Mouse (Mus musculus): ENCODE measurements at regions not wholly inside any gene's neighbourhood (a gene's known extent, or its start where the extent isn't known, plus 50 kb on each side); places are given as distances from the start of the nearest gene placed in this dataset.
"Not testable (repeated sequence)": the region's sequence is repeated elsewhere in the genome, so short reads cannot be mapped to it uniquely, and the experiment has no call there.

- Histone ChIP-seq H3K27me3 (ENCODE audit: poor library complexity, severe bottlenecking) (no peaks in the 10 kb centered on the region), H3K4me3 (no peak overlapping the region), H3K4me1 (no peaks in the 10 kb centered on the region), H3K9me3 (no peaks in the 10 kb centered on the region), H3K27ac (no peak overlapping the region), H3K36me3 (replicated peaks) (no peaks in the 10 kb centered on the region)
- 57% methylated on average over 1 of the region's 1 CpGs for WGBS
- DNase-seq (ENCODE audit: extremely low spot score, low spot score): no peak
Observed at GRCm38 (mm10) chr4:71357626-71358025, 400.1 kb downstream of the Gm11232 start.

DNA sequence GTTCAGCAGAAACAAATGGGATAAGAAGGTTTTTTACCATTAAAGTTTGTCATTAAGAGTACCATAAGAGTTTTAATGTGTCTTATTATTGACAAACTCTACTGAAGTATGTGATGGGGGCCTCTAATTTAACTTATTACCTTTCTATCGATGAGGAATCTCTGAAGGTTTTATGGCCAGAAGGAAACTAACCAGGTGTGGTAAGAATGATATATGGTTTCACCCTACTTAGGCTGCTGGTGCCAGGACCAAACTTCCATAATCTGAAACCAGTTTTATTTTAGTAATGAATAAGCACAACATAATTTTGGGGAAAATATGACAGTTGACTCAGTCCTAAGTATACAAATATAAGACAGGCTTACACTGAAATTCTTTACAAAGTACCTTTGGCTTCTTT is 401.1 kb downstream of the Gm11232 start:
- WGBS: 93% methylated on average over 1 of the region's 1 CpGs
- DNase-seq (ENCODE audit: extremely low spot score, low spot score): no peak
- no peak overlapping the region for H3K27ac ChIP-seq

DNA sequence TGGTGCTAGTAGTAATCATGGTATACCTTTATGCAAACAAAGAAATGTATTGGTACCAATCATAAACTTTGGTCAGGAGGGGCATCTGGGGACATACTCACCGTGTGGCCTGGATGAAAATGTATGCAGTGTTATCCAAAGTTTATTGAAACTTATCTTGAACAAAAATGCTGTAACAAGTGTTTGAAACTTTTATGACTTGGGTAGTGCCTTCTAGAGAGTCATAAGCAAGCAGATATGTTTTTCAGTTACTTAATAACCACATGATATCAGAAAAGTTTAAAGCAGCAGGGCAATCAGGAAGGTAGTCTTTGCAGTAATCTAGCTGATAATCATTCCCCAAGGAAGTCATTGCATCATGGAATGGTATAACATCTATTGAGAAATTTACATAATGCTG is 401.5 kb downstream of the Gm11232 start:
- no peak overlapping the region for H3K27ac ChIP-seq
- no peaks in the 10 kb centered on the region for H3K9me3 ChIP-seq
- no peak for DNase-seq (ENCODE audit: extremely low spot score, low spot score)
- WGBS: 96% methylated on average over 1 of the region's 1 CpGs
- H3K36me3 ChIP-seq (replicated peaks): no peaks in the 10 kb centered on the region
- H3K4me1 ChIP-seq: no peaks in the 10 kb centered on the region
- H3K27me3 ChIP-seq (ENCODE audit: poor library complexity, severe bottlenecking): no peaks in the 10 kb centered on the region
- H3K4me3 ChIP-seq: no peak overlapping the region

More for the DNA sequence above, 401.1 kb downstream of the Gm11232 start:
- H3K36me3 ChIP-seq (replicated peaks): no peaks in the 10 kb centered on the region
- no peaks in the 10 kb centered on the region for H3K4me1 ChIP-seq
- H3K9me3 ChIP-seq: no peaks in the 10 kb centered on the region
- H3K27me3 ChIP-seq (ENCODE audit: poor library complexity, severe bottlenecking): no peaks in the 10 kb centered on the region
- H3K4me3 ChIP-seq: no peak overlapping the region

GRCm38 (mm10) chr4:71351880-71352279 is 405.9 kb downstream of the Gm11232 start:
- H3K9me3 ChIP-seq: no peaks in the 10 kb centered on the region
- no peaks in the 10 kb centered on the region for H3K4me1 ChIP-seq
- H3K27me3 ChIP-seq (ENCODE audit: poor library complexity, severe bottlenecking): no peaks in the 10 kb centered on the region
- H3K4me3 ChIP-seq: no peak overlapping the region
- no peak overlapping the region for H3K27ac ChIP-seq
- DNase-seq (ENCODE audit: extremely low spot score, low spot score): no peak
- 85% methylated on average over 2 of the region's 2 CpGs for WGBS
- H3K36me3 ChIP-seq (replicated peaks): no peaks in the 10 kb centered on the region

GRCm38 (mm10) chr4:71343068-71343467 is 414.7 kb downstream of the Gm11232 start:
- DNase-seq (ENCODE audit: extremely low spot score, low spot score): no peak
- Histone ChIP-seq H3K36me3 (replicated peaks) (no peaks in the 10 kb centered on the region), H3K4me3 (no peak overlapping the region), H3K27me3 (ENCODE audit: poor library complexity, severe bottlenecking) (no peaks in the 10 kb centered on the region), H3K4me1 (no peaks in the 10 kb centered on the region), H3K27ac (no peak overlapping the region), H3K9me3 (no peaks in the 10 kb centered on the region)
- 95% methylated on average over 3 of the region's 3 CpGs for WGBS

GRCm38 (mm10) chr4:71338582-71338981 is 419.2 kb downstream of the Gm11232 start:
- 88% methylated on average over 1 of the region's 1 CpGs for WGBS

GRCm38 (mm10) chr4:71332672-71333071 is 425.1 kb downstream of the Gm11232 start:
- WGBS: 90% methylated on average over 3 of the region's 3 CpGs

More at GRCm38 (mm10) chr4:71338582-71338981, 419.2 kb downstream of the Gm11232 start:
- no peak overlapping the region for H3K27ac ChIP-seq
- no peaks in the 10 kb centered on the region for H3K4me1 ChIP-seq
- H3K36me3 ChIP-seq (replicated peaks): no peaks in the 10 kb centered on the region
- H3K4me3 ChIP-seq: no peak overlapping the region
- DNase-seq (ENCODE audit: extremely low spot score, low spot score): no peak
- no peaks in the 10 kb centered on the region for H3K27me3 ChIP-seq (ENCODE audit: poor library complexity, severe bottlenecking)
- H3K9me3 ChIP-seq: no peaks in the 10 kb centered on the region

DNA sequence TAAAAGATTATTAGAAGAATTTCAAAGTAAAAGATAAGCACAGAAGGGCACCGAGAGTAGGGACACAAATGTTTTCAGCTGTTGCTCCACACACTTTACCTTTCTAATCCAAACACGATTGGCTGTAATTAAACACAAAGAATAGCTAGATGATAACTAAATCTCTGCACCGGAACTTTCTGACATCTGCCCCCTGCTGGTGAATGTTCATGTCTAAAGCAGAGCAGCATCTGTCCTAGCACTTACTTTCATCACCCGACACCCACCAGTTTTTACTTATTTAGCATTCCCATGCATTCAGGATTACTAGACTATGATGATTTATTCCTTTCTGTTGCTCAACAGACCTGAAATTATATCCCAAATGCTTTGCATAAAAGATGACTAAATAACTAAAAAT is 425.7 kb downstream of the Gm11232 start:
- no peaks in the 10 kb centered on the region for H3K9me3 ChIP-seq
- DNase-seq (ENCODE audit: extremely low spot score, low spot score): no peak
- no peaks in the 10 kb centered on the region for H3K4me1 ChIP-seq
- H3K36me3 ChIP-seq (replicated peaks): no peaks in the 10 kb centered on the region
- no peak overlapping the region for H3K4me3 ChIP-seq
- WGBS: 84% methylated on average over 4 of the region's 4 CpGs
- H3K27ac ChIP-seq: no peak overlapping the region
- H3K27me3 ChIP-seq (ENCODE audit: poor library complexity, severe bottlenecking): no peaks in the 10 kb centered on the region

More at GRCm38 (mm10) chr4:71332672-71333071, 425.1 kb downstream of the Gm11232 start:
- H3K4me1 ChIP-seq: no peaks in the 10 kb centered on the region
- H3K4me3 ChIP-seq: no peak overlapping the region
- H3K27me3 ChIP-seq (ENCODE audit: poor library complexity, severe bottlenecking): no peaks in the 10 kb centered on the region
- no peak overlapping the region for H3K27ac ChIP-seq
- no peaks in the 10 kb centered on the region for H3K9me3 ChIP-seq
- no peaks in the 10 kb centered on the region for H3K36me3 ChIP-seq (replicated peaks)
- no peak for DNase-seq (ENCODE audit: extremely low spot score, low spot score)

DNA sequence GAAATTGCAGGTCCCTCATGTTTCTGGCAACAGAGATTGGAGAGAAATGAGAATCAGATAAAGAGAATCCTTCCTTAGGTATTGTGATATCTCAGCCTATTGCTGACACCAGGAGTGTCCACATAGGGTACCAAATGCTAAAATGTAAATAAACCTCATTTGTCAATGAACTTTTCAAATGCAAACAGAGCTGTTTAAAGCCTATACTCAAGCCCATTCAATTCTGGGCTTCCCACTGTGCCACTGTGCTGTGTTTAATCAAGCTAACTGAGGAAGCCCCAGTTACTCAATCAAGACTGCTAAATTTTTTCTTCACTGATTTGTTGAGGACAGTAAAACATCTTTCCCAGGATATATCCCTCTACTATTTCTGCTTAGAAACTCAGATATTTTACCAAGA is 441.2 kb downstream of the Gm11232 start:
- no peaks in the 10 kb centered on the region for H3K9me3 ChIP-seq
- H3K27ac ChIP-seq: peak overlapping the region; percentile 25; the same call in 1 of the 2 replicates
- H3K4me3 ChIP-seq: no peak overlapping the region
- H3K27me3 ChIP-seq (ENCODE audit: poor library complexity, severe bottlenecking): no peaks in the 10 kb centered on the region
- H3K36me3 ChIP-seq (replicated peaks): no peaks in the 10 kb centered on the region
- H3K4me1 ChIP-seq: peaks cover 12% of the 10 kb centered on the region
- no peak for DNase-seq (ENCODE audit: extremely low spot score, low spot score)

DNA sequence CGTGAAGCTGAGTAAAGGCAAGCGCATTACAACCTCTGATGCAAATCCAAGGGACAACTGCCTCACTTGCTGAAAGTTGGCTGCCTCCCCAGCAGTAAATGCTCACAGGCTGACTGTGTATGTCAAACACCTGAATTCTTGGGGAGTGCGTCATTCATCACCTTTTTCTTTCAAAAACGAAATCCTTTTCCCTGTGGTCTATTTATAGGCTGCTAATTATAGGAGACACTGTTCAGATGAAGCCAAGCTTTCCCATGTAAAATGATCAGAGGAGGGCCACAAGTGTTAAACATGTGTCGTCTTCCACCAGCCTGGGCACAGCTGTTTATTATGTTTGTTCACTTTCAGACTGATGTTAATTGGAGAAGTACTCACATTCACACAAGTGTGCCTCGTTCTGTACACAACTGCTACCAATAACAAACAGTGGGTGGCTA is 450.6 kb downstream of the Gm11232 start:
- no peaks in the 10 kb centered on the region for H3K4me1 ChIP-seq
- no peak for DNase-seq (ENCODE audit: extremely low spot score, low spot score)
- H3K27me3 ChIP-seq (ENCODE audit: poor library complexity, severe bottlenecking): no peaks in the 10 kb centered on the region
- no peaks in the 10 kb centered on the region for H3K36me3 ChIP-seq (replicated peaks)
- 83% methylated on average over 6 of the region's 6 CpGs for WGBS
- no peak overlapping the region for H3K27ac ChIP-seq
- no peak overlapping the region for H3K4me3 ChIP-seq
- no peaks in the 10 kb centered on the region for H3K9me3 ChIP-seq

DNA sequence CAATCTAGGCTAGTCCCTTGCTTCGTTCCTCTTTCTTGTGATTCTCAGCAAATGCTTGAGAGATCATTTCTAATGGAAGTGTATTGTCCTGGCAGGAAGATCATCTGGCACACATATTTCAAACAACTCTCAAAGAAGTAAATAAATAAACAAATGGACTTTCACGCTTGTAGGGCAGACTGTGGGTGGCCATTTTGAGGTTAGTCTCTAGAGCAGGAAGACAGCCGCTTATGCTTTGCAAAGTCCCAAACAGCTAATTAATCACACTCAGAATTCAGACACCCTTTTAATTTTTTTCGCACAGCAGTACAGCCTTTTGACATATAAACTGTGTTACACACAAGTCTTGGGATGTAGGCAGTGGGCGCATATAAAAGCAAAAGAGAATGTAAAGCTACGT is 451.1 kb downstream of the Gm11232 start:
- H3K4me1 ChIP-seq: no peaks in the 10 kb centered on the region
- no peaks in the 10 kb centered on the region for H3K9me3 ChIP-seq
- H3K4me3 ChIP-seq: no peak overlapping the region
- no peaks in the 10 kb centered on the region for H3K36me3 ChIP-seq (replicated peaks)
- H3K27me3 ChIP-seq (ENCODE audit: poor library complexity, severe bottlenecking): no peaks in the 10 kb centered on the region
- no peak overlapping the region for H3K27ac ChIP-seq
- no peak for DNase-seq (ENCODE audit: extremely low spot score, low spot score)
- WGBS: 92% methylated on average over 6 of the region's 6 CpGs

GRCm38 (mm10) chr4:71295716-71296115 is 462.0 kb downstream of the Gm11232 start:
- not testable (repeated sequence) for H3K27ac ChIP-seq; H3K4me3 ChIP-seq; DNase-seq (ENCODE audit: extremely low spot score, low spot score); H3K27me3 ChIP-seq (ENCODE audit: poor library complexity, severe bottlenecking); H3K36me3 ChIP-seq (replicated peaks); H3K4me1 ChIP-seq
- WGBS: 82% methylated on average over 3 of the region's 3 CpGs
- H3K9me3 ChIP-seq: peaks cover 30% of the 10 kb centered on the region

DNA sequence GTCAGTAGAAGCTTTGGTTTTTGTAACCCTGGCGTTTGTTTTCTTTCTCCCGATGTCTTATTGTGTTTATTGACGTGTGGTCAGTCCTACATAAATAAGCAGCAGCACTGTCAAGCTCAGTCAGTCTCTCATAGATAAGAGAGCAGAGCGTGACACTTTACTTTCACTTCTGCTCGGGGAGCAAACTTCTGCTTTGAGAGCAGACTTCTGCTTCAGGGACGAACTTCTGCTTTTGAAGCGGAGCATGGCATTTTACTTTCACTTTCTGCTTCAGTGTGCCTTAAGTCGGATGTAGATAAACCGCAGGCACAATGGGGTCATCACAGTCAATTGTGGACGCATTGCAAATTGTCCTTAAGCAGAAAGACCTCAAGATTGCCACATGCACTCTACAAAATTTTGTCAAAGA is 466.0 kb downstream of the Gm11232 start:
- no peak for DNase-seq (ENCODE audit: extremely low spot score, low spot score)
- 93% methylated on average over 10 of the region's 10 CpGs for WGBS
- no peaks in the 10 kb centered on the region for H3K36me3 ChIP-seq (replicated peaks)
- no peaks in the 10 kb centered on the region for H3K4me1 ChIP-seq
- no peak overlapping the region for H3K4me3 ChIP-seq
- H3K27me3 ChIP-seq (ENCODE audit: poor library complexity, severe bottlenecking): no peaks in the 10 kb centered on the region
- peaks cover 43% of the 10 kb centered on the region for H3K9me3 ChIP-seq
- H3K27ac ChIP-seq: no peak overlapping the region

GRCm38 (mm10) chr4:71291111-71291740 is 466.5 kb downstream of the Gm11232 start:
- H3K27me3 ChIP-seq (ENCODE audit: poor library complexity, severe bottlenecking); H3K4me1 ChIP-seq; H3K4me3 ChIP-seq; H3K36me3 ChIP-seq (replicated peaks); H3K27ac ChIP-seq; DNase-seq (ENCODE audit: extremely low spot score, low spot score): not testable (repeated sequence)
- WGBS: 93% methylated on average over 22 of the region's 22 CpGs
- peaks cover 43% of the 10 kb centered on the region for H3K9me3 ChIP-seq

All from forebrain, embryonic 10.5 days (tissue).